Comparison of ENCODE assay signal across 2 mouse cellular contexts in the genomic region with DNA sequence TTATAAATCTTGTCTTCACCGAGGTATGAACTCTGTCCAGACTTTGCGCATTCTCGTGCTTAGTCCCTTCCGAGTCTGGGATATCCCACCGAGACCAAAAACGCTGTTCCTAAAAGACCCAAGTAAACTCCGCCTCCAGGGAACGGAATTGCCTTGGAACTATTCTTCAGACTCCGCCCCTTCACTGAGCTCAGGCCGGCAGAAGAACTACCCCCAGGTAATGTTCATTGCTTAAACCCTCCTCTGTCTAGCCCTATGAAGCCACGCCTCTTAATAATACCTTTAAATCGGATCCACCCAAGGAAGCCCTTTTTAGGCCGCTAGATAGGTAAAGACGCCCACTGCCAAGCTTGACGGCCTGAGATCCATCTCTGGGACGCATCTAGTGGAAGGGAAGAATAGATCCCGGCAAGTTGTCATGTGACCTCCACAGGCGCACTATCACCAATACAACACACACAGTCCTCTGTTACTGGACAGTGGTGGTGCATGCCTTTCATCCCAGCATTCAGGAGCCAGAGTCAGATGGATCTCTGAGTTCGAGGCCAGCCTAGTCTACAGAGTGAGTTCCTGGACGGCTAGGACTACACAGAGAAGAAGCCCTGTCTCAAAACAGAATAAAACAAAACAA.
TF ChIP-seq lines count a peak whose summit lies in the region.

No protein-coding gene starts in this region.

TF ChIP-seq in CH12.LX, 34 proteins besides CTCF, POLR2A, EP300 and RAD21:
- no peak for TF ChIP-seq ZNF384 (IDR thresholded peaks at IDR 0.05; ENCODE audit: low read depth, low read length)
- no peak for TF ChIP-seq UBTF (IDR thresholded peaks at IDR 0.05; ENCODE audit: low read depth, low read length)
- no peak for TF ChIP-seq CHD1 (IDR thresholded peaks at IDR 0.05; ENCODE audit: low read depth, low read length)
- no peak for TF ChIP-seq TBP (conservative IDR thresholded peaks at IDR 0.05; ENCODE audit: low read depth, low read length)
- TF ChIP-seq TCF12 (IDR thresholded peaks at IDR 0.05; ENCODE audit: low read depth, low read length), result no peak
- TF ChIP-seq KAT2A (IDR thresholded peaks at IDR 0.05; ENCODE audit: insufficient replicate concordance, low read length), result no peak
- no peak for TF ChIP-seq MEF2A (IDR thresholded peaks at IDR 0.05; ENCODE audit: borderline replicate concordance, low read depth, low read length)
- TF ChIP-seq SMC3 (IDR thresholded peaks at IDR 0.05; ENCODE audit: low read depth, low read length), result no peak
- no peak for TF ChIP-seq NRF1 (IDR thresholded peaks at IDR 0.05; ENCODE audit: low read depth, low read length)
- no peak for TF ChIP-seq PAX5 (IDR thresholded peaks at IDR 0.05; ENCODE audit: low read length)
- no peak for TF ChIP-seq MAX (IDR thresholded peaks at IDR 0.05; ENCODE audit: low read length)
- TF ChIP-seq MAZ (IDR thresholded peaks at IDR 0.05; ENCODE audit: low read depth, low read length), result no peak
- no peak for TF ChIP-seq MXI1 (IDR thresholded peaks at IDR 0.05; ENCODE audit: low read depth, low read length)
- no peak for TF ChIP-seq POLR2AphosphoS2 (IDR thresholded peaks at IDR 0.05; ENCODE audit: low read depth, low read length)
- no peak for TF ChIP-seq SIN3A (IDR thresholded peaks at IDR 0.05; ENCODE audit: low read length)
- TF ChIP-seq BHLHE40 (IDR thresholded peaks at IDR 0.05; ENCODE audit: low read depth, low read length), result no peak
- no peak for TF ChIP-seq ZC3H11A (IDR thresholded peaks at IDR 0.05; ENCODE audit: low read depth, low read length)
- TF ChIP-seq USF1 (IDR thresholded peaks at IDR 0.05; ENCODE audit: low read depth, low read length), result no peak
- no peak for TF ChIP-seq ZKSCAN1 (IDR thresholded peaks at IDR 0.05; ENCODE audit: borderline replicate concordance, low read depth, low read length)
- no peak for TF ChIP-seq JUN (IDR thresholded peaks at IDR 0.05; ENCODE audit: insufficient read depth, low read depth, low read length)

TF ChIP-seq in MEL, 35 proteins besides CTCF, POLR2A, EP300 and RAD21:
- TF ChIP-seq MXI1 (IDR thresholded peaks at IDR 0.05; ENCODE audit: low read depth, low read length) (0 out of 2 replicates have a peak, but pooled peaks have one; percentile 45), USF1 (IDR thresholded peaks at IDR 0.05; ENCODE audit: low read depth, low read length) (peak; percentile 79), TBP (IDR thresholded peaks at IDR 0.05; ENCODE audit: low read depth, low read length) (peak; percentile 37; the same call in 1 of the 2 replicates), MYB (IDR thresholded peaks at IDR 0.05; ENCODE audit: low read depth, low read length) (no peak), KAT2A (conservative IDR thresholded peaks at IDR 0.05; ENCODE audit: low read depth, low read length) (no peak)
